Mouse (Mus musculus) myocyte (in vitro differentiated cells): ENCODE results near the gene Klk1b4. TPM values are rescaled to one million over a fixed set of nuclear protein-coding genes. Genes with fewer than 3 reads are reported as not detected.
"Not testable (repeated sequence)": the region's sequence is repeated elsewhere in the genome, so short reads cannot be mapped to it uniquely, and the experiment has no call there.

Source experiments
- H3K27me3 ChIP-seq: one replicate; pipeline ENCODE4 v1.6.1; 2011; ENCODE audit not compliant: control insufficient read depth, insufficient read depth, insufficient read length
- H3K36me3 ChIP-seq: one replicate; pipeline ENCODE4 v1.6.1; 2011; ENCODE audit not compliant: control insufficient read depth, insufficient read depth
- H3K4me2 ChIP-seq: one replicate; pipeline ENCODE4 v1.6.1; 2011; ENCODE audit warnings: low read depth, control low read depth
- H3K4me3 ChIP-seq: one replicate; pipeline ENCODE4 v1.5.1; 2011; ENCODE audit warnings: mild to moderate bottlenecking, control low read depth, moderate library complexity
- H3K79me2 ChIP-seq: one replicate; pipeline ENCODE4 v1.6.1; 2011; ENCODE audit not compliant: control insufficient read depth, insufficient read depth
- H3ac ChIP-seq: one replicate; pipeline ENCODE4 v1.6.1; 2011; ENCODE audit not compliant: control insufficient read depth, insufficient read length
- CEBPB ChIP-seq: IDR thresholded peaks from 2 replicates; pipeline ENCODE4 v1.6.1; 2011; ENCODE audit warnings: mild to moderate bottlenecking, moderate library complexity; ENCODE audit not compliant: poor library complexity, insufficient read depth, severe bottlenecking
- E2F4 ChIP-seq: IDR thresholded peaks from one replicate; pipeline ENCODE4 v1.6.1; 2011; ENCODE audit warnings: mild to moderate bottlenecking, control low read depth, moderate library complexity; ENCODE audit not compliant: insufficient read depth
- MAX ChIP-seq: IDR thresholded peaks from one replicate; pipeline ENCODE4 v1.6.1; 2011; ENCODE audit warnings: low read depth, mild to moderate bottlenecking, control low read depth
- MYOD1 ChIP-seq, 3 experiments: IDR thresholded peaks; one replicate each; pipeline ENCODE4 v1.6.1; 2011; ENCODE audit warnings: control low read depth in 2 of 3, low read depth in 2 of 3, mild to moderate bottlenecking in 2 of 3, moderate library complexity in 1 of 3; ENCODE audit not compliant: insufficient read length in 2 of 3, control insufficient read depth in 1 of 3
- MYOG ChIP-seq, 3 experiments: IDR thresholded peaks; one replicate each; pipeline ENCODE4 v1.6.1; 2011; ENCODE audit warnings: control low read depth in 2 of 3, low read depth in 2 of 3, mild to moderate bottlenecking in 2 of 3; ENCODE audit not compliant: insufficient read length in 2 of 3, control insufficient read depth in 1 of 3, insufficient read depth in 1 of 3
- POLR2A ChIP-seq: IDR thresholded peaks from one replicate; pipeline ENCODE4 v1.6.1; 2011; ENCODE audit warnings: low read depth, mild to moderate bottlenecking, control low read depth, moderate library complexity; ENCODE audit not compliant: insufficient read length
- POLR2AphosphoS2 ChIP-seq: IDR thresholded peaks from one replicate; pipeline ENCODE4 v1.6.1; 2011; ENCODE audit warnings: low read depth, control low read depth; ENCODE audit not compliant: insufficient read length
- REST ChIP-seq: IDR thresholded peaks from one replicate; pipeline ENCODE4 v1.6.1; 2011; ENCODE audit warnings: mild to moderate bottlenecking, control low read depth, moderate library complexity; ENCODE audit not compliant: insufficient read depth, insufficient read length
- SRF ChIP-seq: IDR thresholded peaks from one replicate; pipeline ENCODE4 v1.6.1; 2011; ENCODE audit warnings: low read depth; ENCODE audit not compliant: control insufficient read depth, insufficient read length
- TCF12 ChIP-seq: IDR thresholded peaks from one replicate; pipeline ENCODE4 v1.6.1; 2011; ENCODE audit warnings: mild to moderate bottlenecking, control low read depth; ENCODE audit not compliant: poor library complexity, insufficient read depth, severe bottlenecking
- TCF3 ChIP-seq: IDR thresholded peaks from one replicate; pipeline ENCODE4 v1.6.1; 2011; ENCODE audit warnings: low read depth, control low read depth; ENCODE audit not compliant: insufficient read length
- USF1 ChIP-seq: IDR thresholded peaks from one replicate; pipeline ENCODE4 v1.6.1; 2011; ENCODE audit warnings: low read depth, mild to moderate bottlenecking, control low read depth, moderate library complexity
- polyA plus RNA-seq: library from polyadenylated mRNA; unstranded; fragments of >200 nt; fragmentation: generic; extraction: Trizol; gene quantifications from one replicate; pipeline ENCODE4 v1.2.1, GENCODE M21; 2012; ENCODE audit warnings: missing spikeins

Gene Klk1b4
- polyA plus RNA-seq, 1 experiment, result not detected

DNA sequence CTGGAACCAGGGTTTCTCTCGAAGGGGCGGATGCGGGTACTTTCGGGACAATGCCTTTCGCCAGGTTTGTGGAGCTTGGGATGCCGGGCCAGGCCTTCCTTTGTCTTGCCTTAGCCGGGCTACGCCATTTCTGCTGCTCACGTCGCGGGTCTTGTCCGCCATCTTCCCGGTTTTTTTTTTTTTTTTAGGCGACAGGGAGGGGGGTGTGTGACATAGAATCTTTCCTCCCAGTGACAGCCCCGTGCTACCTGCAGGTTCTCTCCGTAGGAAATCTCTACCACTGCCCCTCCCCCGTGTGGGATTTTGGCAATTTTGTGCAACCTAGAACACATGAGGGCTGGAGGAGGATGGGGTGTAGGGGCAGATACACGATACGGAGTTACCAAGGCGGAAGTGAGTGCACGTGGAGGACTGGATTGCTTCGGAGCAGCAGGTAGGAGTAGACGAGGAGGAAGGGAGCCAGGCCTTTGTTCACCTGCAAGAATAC lies 39.8 kb downstream of the Klk1b4 start:
- peak overlapping the region; percentile 93 for H3K4me3 ChIP-seq
- no peak for TF ChIP-seq USF1
- TF ChIP-seq MYOD1 (IDR thresholded peaks at IDR 0.05; ENCODE audit: control insufficient read depth in 1 of 3, insufficient read length in 2 of 3, low read depth in 2 of 3), result peak in 1 of 3 experiments; percentile 0
- TF ChIP-seq POLR2AphosphoS2, result no peak

DNA sequence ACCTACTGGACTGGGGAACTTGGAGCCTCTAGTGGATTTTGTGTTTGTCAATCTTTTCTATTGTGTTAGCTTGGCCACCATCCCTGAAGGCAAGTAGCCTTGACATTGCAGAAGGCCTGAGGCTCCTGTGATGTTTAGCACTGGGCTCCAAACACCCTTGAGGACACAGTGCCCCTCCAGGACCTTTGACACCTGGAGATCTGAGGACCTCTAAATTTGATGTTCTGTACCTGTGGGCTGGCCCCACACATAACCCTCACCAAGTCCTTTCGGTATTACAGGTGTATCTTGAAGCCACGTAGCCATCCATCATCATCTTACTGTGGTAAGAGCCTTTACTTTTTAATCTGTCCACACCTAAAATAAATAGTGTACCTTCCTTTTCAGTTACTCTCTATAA lies 40.7 kb downstream of the Klk1b4 start:
- no peak for TF ChIP-seq POLR2A
- Histone ChIP-seq H3K27me3 (no peaks in the 10 kb centered on the region), H3K36me3 (peaks cover 20% of the 10 kb centered on the region), H3K79me2 (peaks cover 31% of the 10 kb centered on the region), H3K4me3 (peak overlapping the region; percentile 93), H3K4me2 (peak overlapping the region; percentile 86), H3ac (no peak overlapping the region)

More for the DNA sequence above, 39.8 kb downstream of the Klk1b4 start:
- peaks cover 20% of the 10 kb centered on the region for H3K36me3 ChIP-seq
- peak overlapping the region; percentile 61 for H3ac ChIP-seq
- no peaks in the 10 kb centered on the region for H3K27me3 ChIP-seq
- H3K4me2 ChIP-seq, result peak overlapping the region; percentile 86
- peaks cover 31% of the 10 kb centered on the region for H3K79me2 ChIP-seq

GRCm38 (mm10) chr7:44249248-44249647 lies 42.0 kb downstream of the Klk1b4 start:
- Histone ChIP-seq H3ac (no peak overlapping the region), H3K79me2 (peaks cover 31% of the 10 kb centered on the region), H3K4me3 (no peak overlapping the region), H3K27me3 (no peaks in the 10 kb centered on the region), H3K36me3 (peaks cover 20% of the 10 kb centered on the region), H3K4me2 (no peak overlapping the region)
- no peak for TF ChIP-seq E2F4
- TF ChIP-seq USF1, result no peak
- no peak for TF ChIP-seq SRF
- TF ChIP-seq CEBPB, result no peak
- no peak for TF ChIP-seq POLR2A
- TF ChIP-seq MAX, result no peak
- no peak for TF ChIP-seq MYOG (IDR thresholded peaks at IDR 0.05; ENCODE audit: control insufficient read depth in 1 of 3, insufficient read depth in 1 of 3, insufficient read length in 2 of 3, low read depth in 2 of 3)
- no peak for TF ChIP-seq TCF12
- TF ChIP-seq MYOD1 (IDR thresholded peaks at IDR 0.05; ENCODE audit: control insufficient read depth in 1 of 3, insufficient read length in 2 of 3, low read depth in 2 of 3), result no peak
- no peak for TF ChIP-seq TCF3
- no peak for TF ChIP-seq REST
- TF ChIP-seq POLR2AphosphoS2, result no peak

- peaks cover 20% of the 10 kb centered on the region for H3K36me3 ChIP-seq
- H3K79me2 ChIP-seq, result peaks cover 29% of the 10 kb centered on the region
- not testable (repeated sequence) for H3K4me2 ChIP-seq, H3K4me3 ChIP-seq, H3ac ChIP-seq, H3K27me3 ChIP-seq
- peak; percentile 4 for TF ChIP-seq POLR2A
Observed at GRCm38 (mm10) chr7:44250732-44251275, 43.6 kb downstream of the Klk1b4 start.

GRCm38 (mm10) chr7:44253023-44253616 lies 45.9 kb downstream of the Klk1b4 start:
- Histone ChIP-seq H3K79me2 (peaks cover 11% of the 10 kb centered on the region), H3ac (no peak overlapping the region), H3K27me3 (no peaks in the 10 kb centered on the region), H3K4me3 (no peak overlapping the region), H3K36me3 (peaks cover 19% of the 10 kb centered on the region), H3K4me2 (no peak overlapping the region)
- TF ChIP-seq CEBPB, result no peak
- no peak for TF ChIP-seq TCF12
- no peak for TF ChIP-seq TCF3
- no peak for TF ChIP-seq MAX

GRCm38 (mm10) chr7:44254930-44255329 lies 47.7 kb downstream of the Klk1b4 start:
- no peak overlapping the region for H3ac ChIP-seq

More at GRCm38 (mm10) chr7:44254930-44255329, 47.7 kb downstream of the Klk1b4 start:
- Histone ChIP-seq H3K4me3 (no peak overlapping the region), H3K79me2 (no peaks in the 10 kb centered on the region), H3K27me3 (no peaks in the 10 kb centered on the region), H3K4me2 (no peak overlapping the region), H3K36me3 (peaks cover 6% of the 10 kb centered on the region)
- TF ChIP-seq SRF (no peak), TCF12 (no peak), MYOG (IDR thresholded peaks at IDR 0.05; ENCODE audit: control insufficient read depth in 1 of 3, insufficient read depth in 1 of 3, insufficient read length in 2 of 3, low read depth in 2 of 3) (peak in 2 of 3 experiments; percentile 88 to 90), POLR2AphosphoS2 (peak; percentile 44), MYOD1 (IDR thresholded peaks at IDR 0.05; ENCODE audit: control insufficient read depth in 1 of 3, insufficient read length in 2 of 3, low read depth in 2 of 3) (peak in 2 of 3 experiments; percentile 56 to 74)
